Mouse (Mus musculus) cerebellum, adult 2 months (tissue): ENCODE measurements around the gene Cracr2b.

Source experiments
- CTCF ChIP-seq: fragments of 200-500 bp; IDR thresholded peaks from 2 replicates; pipeline ENCODE4 v1.5.1; 2011; ENCODE audit warnings: low read depth, mild to moderate bottlenecking, control low read depth, low read length, moderate library complexity, borderline replicate concordance; ENCODE audit not compliant: insufficient read depth
- POLR2A ChIP-seq: fragments of 200-500 bp; IDR thresholded peaks from 2 replicates; pipeline ENCODE4 v1.6.1; 2011; ENCODE audit warnings: low read length, control low read depth, borderline replicate concordance; ENCODE audit not compliant: insufficient read depth

- TF ChIP-seq POLR2A, result no peak
- no peak for TF ChIP-seq CTCF
These were observed 45.4 kb downstream of the Cracr2b start for GRCm38 (mm10) chr7:141506278-141506677.
